Mouse (Mus musculus) cerebellum, postnatal 36 days (tissue): ENCODE measurements around the gene Gopc.
"Not testable (repeated sequence)": the region's sequence is repeated elsewhere in the genome, so short reads cannot be mapped to it uniquely, and the experiment has no call there.

ENCODE experiments used
- DNase-seq, 2 experiments: peaks; one replicate each; pipeline ENCODE4 v3.0.0; 2021 to 2022; ENCODE audit warnings: mixed read lengths in 2 of 2

Gene Gopc

GRCm38 (mm10) chr10:52293921-52294577 lies 87.9 kb downstream of the Gopc start:
- DNase-seq = no peak

- not testable (repeated sequence) for DNase-seq
Measured at GRCm38 (mm10) chr10:52292391-52292790, 89.5 kb downstream of the Gopc start.

GRCm38 (mm10) chr10:52289261-52289660 lies 92.7 kb downstream of the Gopc start:
- no peak for DNase-seq

- DNase-seq = no peak
Measured at GRCm38 (mm10) chr10:52287852-52288533, 93.9 kb downstream of the Gopc start.
